Mouse (Mus musculus): Measurements from ENCODE around the gene Cdyl.

The Cdyl gene

GRCm38 (mm10) chr13:35848694-35849093, 189.1 kb downstream of the Cdyl start:
- DNase-seq, result peak in 1 of 2 experiments; percentile 19

GRCm38 (mm10) chr13:35851581-35851980, 191.9 kb downstream of the Cdyl start:
- no peak for DNase-seq

- no peak for DNase-seq
Measured at GRCm38 (mm10) chr13:35852851-35853575, 193.4 kb downstream of the Cdyl start.

DNA sequence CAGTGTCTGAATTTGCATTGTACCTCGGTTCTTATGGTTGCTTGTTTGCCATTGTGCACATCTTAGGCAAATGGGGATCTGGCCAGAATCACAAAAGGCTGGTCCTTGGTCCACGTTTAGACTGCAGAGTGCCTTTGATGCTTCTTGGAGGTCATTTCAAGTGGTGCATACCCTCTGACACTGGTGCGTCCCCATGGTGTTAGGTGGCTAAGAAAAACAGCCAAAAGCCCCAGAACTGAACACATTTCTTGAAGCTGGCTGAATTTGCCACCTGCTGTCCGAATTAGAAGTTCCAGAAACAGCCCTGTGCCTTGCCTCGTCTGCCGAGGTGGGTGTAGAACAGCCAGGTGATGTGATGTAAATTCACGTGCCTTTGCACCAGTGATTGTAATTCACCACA, 197.9 kb downstream of the Cdyl start:
- DNase-seq, result no peak

DNA sequence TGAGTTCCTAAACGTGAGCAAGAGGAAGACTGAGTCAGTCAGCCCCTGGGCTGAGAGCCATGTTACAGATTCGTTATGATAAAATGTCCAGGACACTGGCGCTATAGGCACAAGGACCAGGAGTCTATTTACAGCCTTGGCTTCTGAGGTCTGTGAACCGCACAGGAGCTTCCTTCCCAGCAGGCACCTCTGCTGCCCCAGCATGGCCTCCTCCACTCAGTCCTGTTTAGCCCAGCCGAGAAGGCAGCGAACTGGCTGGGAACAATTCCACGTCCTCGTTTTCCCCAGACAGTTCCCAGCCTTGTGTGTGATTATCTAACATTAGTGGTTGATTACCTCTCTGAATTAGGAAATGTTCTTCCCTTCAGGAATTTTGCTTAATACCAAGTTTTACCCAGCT, 201.3 kb downstream of the Cdyl start:
- DNase-seq, result no peak

- no peak for DNase-seq
Measured at GRCm38 (mm10) chr13:35870659-35871058, 211.0 kb downstream of the Cdyl start.

DNA sequence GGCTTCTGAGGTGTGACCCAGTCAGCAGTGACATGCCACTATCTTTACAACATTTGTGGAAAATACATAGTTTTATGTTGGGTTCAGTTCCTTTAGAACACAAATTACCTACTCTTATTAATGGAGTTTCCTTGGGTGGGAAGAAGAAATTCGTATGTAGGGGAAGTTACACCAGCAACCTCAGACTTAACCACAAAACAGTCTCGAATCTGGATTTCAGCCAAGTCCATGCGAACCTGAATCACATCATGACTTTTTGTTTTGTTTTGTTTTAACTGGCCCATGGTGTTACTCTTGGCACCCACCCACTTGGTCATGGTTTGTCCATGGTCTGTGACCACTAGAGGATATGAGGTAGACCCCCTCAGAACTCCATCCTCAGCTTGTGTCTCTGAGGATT, 211.5 kb downstream of the Cdyl start:
- no peak for DNase-seq

DNA sequence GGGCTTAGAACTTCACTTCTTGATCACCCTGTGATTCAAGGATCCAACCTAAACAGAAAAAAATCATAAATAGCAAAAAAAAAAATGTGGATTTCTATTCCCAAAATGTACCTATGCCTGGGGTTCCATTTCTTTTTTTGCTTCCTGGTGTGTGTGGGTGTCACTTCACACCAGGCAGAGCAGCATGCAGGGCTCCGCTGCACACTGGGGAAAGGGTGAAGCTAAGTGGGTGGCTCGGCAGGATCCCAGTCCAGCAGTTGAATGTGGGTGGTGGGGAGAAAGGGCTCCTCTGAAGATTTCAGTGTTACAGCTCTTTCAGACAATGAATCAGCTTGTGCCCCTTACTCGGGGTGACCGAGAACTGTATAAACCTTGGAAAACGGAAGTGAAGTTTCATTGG, 215.8 kb downstream of the Cdyl start:
- no peak for DNase-seq

- no peak for DNase-seq
Measured at GRCm38 (mm10) chr13:35878282-35878681, 218.6 kb downstream of the Cdyl start.

DNA sequence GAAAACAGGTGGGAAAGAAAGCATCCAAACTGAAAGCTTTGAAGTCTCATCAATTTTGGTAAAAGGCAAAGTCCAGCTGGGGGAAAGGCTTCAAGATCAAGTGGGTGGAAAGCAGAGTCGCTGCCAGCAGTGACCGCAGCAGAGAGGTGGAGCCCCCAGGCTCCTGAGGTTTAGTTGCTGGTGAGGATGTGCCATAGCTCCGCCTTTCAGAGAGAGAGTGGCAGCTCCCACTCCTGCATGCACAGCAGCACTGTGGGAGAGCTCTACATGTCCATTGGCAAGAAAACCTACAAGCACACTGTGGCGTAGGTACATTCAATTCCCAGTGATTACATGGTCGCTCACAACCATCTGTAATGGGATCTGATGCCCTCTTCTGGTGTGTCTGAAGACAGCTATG, 219.4 kb downstream of the Cdyl start:
- DNase-seq, result no peak

DNA sequence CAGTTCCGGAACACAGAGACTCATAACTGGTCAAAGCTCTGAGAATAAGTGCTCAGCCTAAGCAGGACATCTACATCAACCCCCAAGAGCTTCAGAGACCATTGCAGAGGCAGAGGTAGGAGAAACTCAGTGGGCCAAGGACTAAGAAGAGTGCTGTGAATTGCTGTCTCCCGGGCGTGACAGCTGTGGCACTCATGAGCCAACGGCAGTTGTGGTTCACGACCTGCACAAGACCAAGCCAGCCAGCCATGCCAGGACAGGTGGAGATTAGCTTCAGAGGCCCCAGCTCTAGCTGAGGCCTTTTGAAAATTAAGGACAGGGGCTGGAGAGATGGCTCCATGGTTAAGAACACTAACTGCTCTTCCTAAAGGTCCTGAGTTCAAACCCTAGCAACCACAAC, 219.9 kb downstream of the Cdyl start:
- no peak for DNase-seq

- DNase-seq, result peak in 1 of 2 experiments; percentile 17
Measured at GRCm38 (mm10) chr13:35880555-35881046, 221.0 kb downstream of the Cdyl start.

DNA sequence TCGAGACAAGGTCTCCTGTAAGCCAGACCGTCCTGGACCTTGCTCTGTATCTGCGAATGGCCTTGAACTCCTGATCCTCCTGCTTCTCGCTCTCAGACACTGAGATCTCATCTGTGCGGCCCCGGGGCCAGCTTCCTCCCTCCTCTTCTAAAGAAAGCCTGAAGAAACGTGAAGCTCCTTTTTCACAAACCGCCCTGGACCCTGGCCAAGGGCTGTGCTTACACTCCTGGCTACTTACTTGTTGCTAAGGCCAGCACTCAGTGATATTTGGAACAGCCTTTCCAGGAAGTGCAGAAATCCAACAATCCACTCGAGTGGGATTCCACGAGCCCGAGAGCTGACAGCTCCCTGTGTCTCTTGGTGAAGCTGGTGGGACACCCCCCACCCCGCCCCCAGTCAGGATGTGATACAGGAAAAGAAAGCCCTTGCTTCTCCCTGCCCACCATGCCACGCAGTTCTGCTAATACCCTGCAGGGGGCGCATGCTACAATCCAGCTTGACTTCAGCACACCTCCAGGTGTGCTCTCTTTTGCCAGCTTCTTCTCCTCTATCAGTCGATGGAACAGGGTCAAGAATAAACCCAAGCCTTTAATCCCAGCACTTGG, 226.6 kb downstream of the Cdyl start:
- DNase-seq, result peak; percentile 66 to 69

DNA sequence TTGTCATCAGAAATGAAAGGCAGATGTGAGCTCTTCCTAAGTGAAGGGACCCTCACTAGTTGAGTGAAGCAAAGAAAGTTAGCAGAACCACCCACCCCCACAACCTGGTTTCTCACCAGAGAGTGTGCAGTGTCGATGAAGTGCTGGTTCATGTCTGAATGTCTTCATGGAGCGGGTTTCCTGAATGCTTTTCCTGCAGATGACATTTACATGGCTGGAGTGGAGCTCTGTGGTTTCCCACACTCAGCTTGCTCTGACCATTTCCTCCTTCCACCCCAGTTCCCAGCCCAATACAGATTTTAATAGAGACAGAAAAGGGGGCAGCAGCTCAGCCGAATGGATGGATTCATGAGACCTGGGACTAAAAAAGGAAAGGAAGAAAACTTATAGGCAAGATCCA, 233.2 kb downstream of the Cdyl start:
- no peak for DNase-seq

DNA sequence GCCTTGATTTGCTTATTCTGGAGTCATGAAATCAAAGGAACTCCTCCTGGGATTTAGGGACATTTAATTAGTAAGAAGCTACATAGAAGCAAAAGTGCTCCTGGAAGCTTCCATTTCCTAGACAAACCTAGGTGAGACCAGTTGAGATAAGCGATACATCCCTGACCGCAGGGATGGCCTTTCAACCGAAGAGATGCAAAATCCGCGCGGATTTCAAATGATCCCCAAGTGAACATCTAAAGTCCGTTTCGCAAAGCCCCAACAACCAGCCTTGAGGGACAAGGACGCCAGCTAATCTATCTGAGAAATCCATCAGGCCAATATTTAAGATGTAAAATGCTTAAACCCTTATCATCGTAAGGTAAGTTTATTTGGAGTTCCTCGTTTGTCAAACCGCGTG, 245.7 kb downstream of the Cdyl start:
- DNase-seq, result peak in 1 of 2 experiments; percentile 14

DNA sequence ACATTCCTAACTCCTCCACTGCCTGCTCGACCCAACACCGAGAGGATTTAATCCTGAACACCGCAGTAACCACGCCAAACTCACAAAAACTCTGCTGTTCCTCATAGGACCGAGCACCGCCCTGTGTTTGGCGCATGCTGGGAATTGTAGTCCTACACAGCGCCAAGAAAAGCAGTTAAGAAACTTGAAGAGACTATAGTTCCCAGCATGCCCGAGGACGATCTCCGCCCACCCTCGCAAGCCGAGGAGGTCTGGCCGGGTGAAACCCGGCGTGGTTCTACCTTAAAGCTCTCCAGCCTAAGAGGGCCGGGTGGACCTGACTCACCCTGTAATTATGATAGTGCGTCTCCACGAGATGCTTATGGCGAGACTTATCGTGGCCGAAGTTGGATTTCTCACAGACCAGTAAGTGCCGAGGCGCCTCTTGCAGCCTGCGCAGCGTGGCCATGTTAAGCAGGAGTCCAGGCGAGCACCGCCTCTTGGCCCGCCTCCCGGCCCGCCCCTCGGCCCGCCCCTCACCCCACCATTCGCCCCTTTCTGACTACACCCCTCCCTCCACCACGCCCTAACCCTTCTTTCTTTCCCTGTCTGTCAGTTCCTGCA, 246.3 kb downstream of the Cdyl start, which contains the start of gene Rpp40:
Gene Rpp40, minus strand, starts transcription at position 481 of the 603 bp plus-strand sequence.
- DNase-seq, result peak; percentile 88 to 94

DNA sequence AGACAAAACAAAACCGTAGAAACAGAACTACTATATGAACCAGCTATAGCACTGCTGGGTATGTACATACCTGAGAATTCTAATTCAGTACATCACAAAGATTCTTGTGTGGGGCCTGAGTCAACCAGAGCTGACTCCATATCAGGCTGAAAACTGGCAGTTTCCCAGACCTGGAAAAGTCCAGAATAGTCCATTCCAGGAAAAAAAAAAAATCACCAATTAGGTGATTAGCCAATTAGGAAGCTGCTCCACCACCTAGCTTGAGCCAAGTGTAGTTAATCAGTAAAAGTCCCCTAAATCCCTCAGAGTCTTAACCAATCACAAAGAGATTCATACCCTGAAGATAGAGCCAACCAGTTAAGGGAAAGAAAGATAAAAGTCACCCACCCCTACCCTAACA, 251.8 kb downstream of the Cdyl start:
- DNase-seq, result no peak

All from kidney, postnatal 4 days (tissue).